Comparison of ENCODE assay signal across 8 mouse cellular contexts in genomic region chr1:74390924-74391748, GRCm38 (mm10). TPM values are rescaled to one million over a fixed set of nuclear protein-coding genes. Genes with fewer than 3 reads are reported as not detected.
DNase-seq lines count a peak whose midpoint lies in the region; ATAC-seq lines count a peak whose summit lies in the region.

Ctdsp1 (plus strand) TSS chr1:74391509.

- WGBS in hindbrain, embryonic 16.5 days: 2% methylated on average over 49 of the region's 51 CpGs
- WGBS in macrophage (ENCODE audit: missing documents): 3% methylated on average over 49 of the region's 51 CpGs

- peaks cover 7% of the 10 kb centered on the region for H3K36me3 ChIP-seq in hindbrain, embryonic 16.5 days (ENCODE audit: control insufficient read depth, insufficient read depth, low read length)
- peaks cover 14% of the 10 kb centered on the region for H3K36me3 ChIP-seq in macrophage (ENCODE audit: inconsistent target)

- peak; percentile 92 for DNase-seq in T-cell, adult 2 months (ENCODE audit: low spot score)
- peak; percentile 97 to 98 for DNase-seq in cerebellum, postnatal 36 days
- peak; percentile 98 for DNase-seq in gastrocnemius, adult 18-20 months (ENCODE audit: low spot score)
- DNase-seq in left cerebral cortex, adult 18-20 months (ENCODE audit: low spot score in 2 of 2): peak; percentile 96 to 97
- peak; percentile 95 for DNase-seq in right cerebral cortex, adult 18-20 months
- peak; percentile 93 for DNase-seq in urinary bladder, postnatal 10 days (ENCODE audit: low spot score)

- peak within 1 kb of the TSS; percentile 87 for H3K27ac ChIP-seq in hindbrain, embryonic 16.5 days (ENCODE audit: low read depth, low read length)
- peak within 1 kb of the TSS; percentile 81 for H3K27ac ChIP-seq in macrophage

- H3K9me3 ChIP-seq in hindbrain, embryonic 16.5 days (ENCODE audit: control insufficient read depth, low read length): no peaks in the 10 kb centered on the region

- peak within 1 kb of the TSS; percentile 96 for H3K4me2 ChIP-seq in hindbrain, embryonic 16.5 days (ENCODE audit: low read length)

- peak; percentile 80 for ATAC-seq in hindbrain, embryonic 16.5 days

- peaks cover 26% of the 10 kb centered on the region for H3K4me1 ChIP-seq in hindbrain, embryonic 16.5 days (ENCODE audit: control insufficient read depth, insufficient read depth, low read depth, low read length)

- H3K79me2 ChIP-seq in macrophage (ENCODE audit: inconsistent target): peaks cover 33% of the 10 kb centered on the region

- peaks cover 6% of the 10 kb centered on the region; the same call in 1 of the 2 replicates for H3K27me3 ChIP-seq in hindbrain, embryonic 16.5 days (replicated peaks; ENCODE audit: control insufficient read depth, insufficient read depth, low read length)

- H3K4me3 ChIP-seq in hindbrain, embryonic 16.5 days (ENCODE audit: low read length): peak within 1 kb of the TSS; percentile 95
- peak within 1 kb of the TSS; percentile 58 for H3K4me3 ChIP-seq in macrophage (ENCODE audit: inconsistent target)

- H3K9ac ChIP-seq in hindbrain, embryonic 16.5 days (ENCODE audit: low read depth, low read length): peak within 1 kb of the TSS; percentile 85

RNA-seq across cellular contexts. Expression of gene Ctdsp1, which starts in this region (rescaled TPM):
- 100 to 1,000 TPM; 107 TPM for total RNA-seq in gastrocnemius, adult 18-20 months (2021)
- 19.0 and 20.0 TPM in 2 replicates for polyA plus RNA-seq in hindbrain, embryonic 16.5 days (2015; fragmentation: Nextera tagmentation; extraction: Ambion mirVana)
- 10 to 100 TPM; 26.1 to 26.4 TPM for total RNA-seq in left cerebral cortex, adult 18-20 months (2021)
- 10 to 100 TPM; 19.5 to 66.8 (median 34.4) TPM for total RNA-seq in macrophage (2018; cell fraction: chromatin; rRNA removed)
- 100 to 1,000 TPM in 22 of 26 experiments, 10 to 100 TPM in 4; 88.3 to 172 (median 115) TPM for total RNA-seq in macrophage (2018; cell fraction: cytosol; rRNA removed)
- total RNA-seq in macrophage (2018; cell fraction: nucleus; rRNA removed): 100 to 1,000 TPM in 1 of 26 experiments, 10 to 100 TPM in 25; 37.1 to 101 (median 59.1) TPM
- polyA plus RNA-seq in macrophage (2018): 82.2 to 152 TPM (median 116 TPM) in 3 replicates

Comparison
In these comparisons a context has a peak if more than half of its experiments do, and no peak if none do; other contexts are left out.
1. Peak in every context shown above with its lines: DNase-seq, ATAC-seq, H3K4me3 ChIP-seq and H3K27ac ChIP-seq.